In the genomic region with DNA sequence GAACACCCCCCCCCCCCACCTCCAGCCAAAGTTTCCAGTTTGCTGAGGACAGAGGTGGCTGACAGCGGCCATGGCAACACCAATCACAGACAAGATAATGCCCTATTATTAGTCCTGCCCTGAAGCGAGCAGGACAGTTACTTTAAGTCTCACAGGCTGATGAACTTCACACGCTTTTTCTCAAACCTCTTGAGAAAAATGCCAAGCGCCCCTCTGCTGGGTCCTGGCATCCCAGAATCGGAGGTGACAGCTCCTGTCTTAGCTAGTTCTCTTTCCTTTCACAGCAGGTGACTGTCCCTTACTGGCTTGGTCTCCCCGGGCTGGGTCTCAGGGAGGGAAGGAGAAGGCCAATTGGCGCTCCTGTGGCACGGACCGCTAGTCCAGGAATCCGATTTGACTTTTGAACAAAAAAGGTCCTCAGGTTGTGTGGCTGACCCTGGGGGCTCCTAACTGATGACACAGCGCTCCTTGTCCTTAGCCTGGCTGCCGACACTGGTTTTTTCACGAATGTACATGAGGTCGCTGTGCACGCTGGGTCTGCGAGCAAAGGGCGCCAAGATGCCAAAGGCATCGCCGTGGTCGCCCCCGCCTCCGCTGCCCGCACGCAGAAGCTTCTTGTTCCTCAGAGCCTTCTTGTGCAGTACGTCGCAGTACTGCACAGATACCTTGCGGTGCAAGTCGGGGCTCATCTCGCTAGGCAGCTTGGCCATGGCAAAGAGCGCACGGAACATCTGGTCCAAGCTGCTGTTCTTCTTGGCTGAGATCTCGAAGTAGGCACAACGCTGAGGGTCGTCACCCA, we compare ENCODE assay signal across 9 mouse cellular contexts. TPM values are rescaled to one million over a fixed set of nuclear protein-coding genes. Genes with fewer than 3 reads are reported as not detected.
DNase-seq lines count a peak whose midpoint lies in the region; ATAC-seq and TF ChIP-seq lines count a peak whose summit lies in the region.
"Had no signal": no experiment of that assay in that cellular context is flagged by ENCODE, and none has a peak within 500 bp of the region (broad histone marks: within the 10 kb centered on the region; RNA-seq: fewer than 3 reads in every experiment).

No protein-coding gene starts in this region.

- DNase-seq in kidney, postnatal 14 days, result no peak
- DNase-seq in G1E (ENCODE audit: low spot score), result no peak
- DNase-seq in neural tube, embryonic 10.5 days (ENCODE audit: extremely low spot score, low spot score), result peak; percentile 61
- DNase-seq in urinary bladder, postnatal 36 days (ENCODE audit: low spot score in 2 of 2), result no peak

- no peak for ATAC-seq in kidney, embryonic 16.5 days (ENCODE audit: low FRiP score, low TSS enrichment)
- ATAC-seq in G1E (ENCODE audit: extremely low read depth, insufficient number of reproducible peaks, low FRiP score, poor library complexity, severe bottlenecking), result no peak
- no peak for ATAC-seq in embryonic facial prominence, embryonic 12.5 days (ENCODE audit: insufficient number of reproducible peaks, insufficient read depth, low FRiP score, low TSS enrichment)
- ATAC-seq in intestine, embryonic 15.5 days, result no peak
- ATAC-seq in monocyte, adult 5-6 weeks (replicated peaks; ENCODE audit: insufficient number of reproducible peaks, low FRiP score, low TSS enrichment, poor library complexity, severe bottlenecking), result no peak

- peaks cover 29% of the 10 kb centered on the region for H3K4me1 ChIP-seq in kidney, embryonic 16.5 days (ENCODE audit: insufficient read depth, low read length)
- H3K4me1 ChIP-seq in G1E (ENCODE audit: insufficient read depth, low read depth, low read length), result peaks cover 38% of the 10 kb centered on the region
- peaks cover 49% of the 10 kb centered on the region for H3K4me1 ChIP-seq in embryonic facial prominence, embryonic 12.5 days
- H3K4me1 ChIP-seq in intestine, embryonic 15.5 days (replicated peaks), result peaks cover 30% of the 10 kb centered on the region

- WGBS in kidney, embryonic 16.5 days, result 9% methylated on average over 34 of the region's 34 CpGs
- 7% methylated on average over 34 of the region's 34 CpGs for WGBS in embryonic facial prominence, embryonic 12.5 days
- 12% methylated on average over 34 of the region's 34 CpGs for WGBS in intestine, embryonic 15.5 days

- no peak for TF ChIP-seq CTCF in G1E (IDR thresholded peaks at IDR 0.05; ENCODE audit: low read depth, low read length)

- peak overlapping the region; percentile 74 for H3K9ac ChIP-seq in kidney, embryonic 16.5 days (replicated peaks; ENCODE audit: low read length)
- H3K9ac ChIP-seq in embryonic facial prominence, embryonic 12.5 days, result peak overlapping the region; percentile 63; the same call in 1 of the 2 replicates
- peak overlapping the region; percentile 55 for H3K9ac ChIP-seq in intestine, embryonic 15.5 days

- H3K9me3 ChIP-seq in kidney, embryonic 16.5 days (ENCODE audit: low read length), result no peaks in the 10 kb centered on the region
- H3K9me3 ChIP-seq in G1E (replicated peaks), result no peaks in the 10 kb centered on the region
- H3K9me3 ChIP-seq in embryonic facial prominence, embryonic 12.5 days, result no peaks in the 10 kb centered on the region
- no peaks in the 10 kb centered on the region for H3K9me3 ChIP-seq in intestine, embryonic 15.5 days

- H3K36me3 ChIP-seq in kidney, embryonic 16.5 days (ENCODE audit: insufficient read depth, low read length), result peaks cover 18% of the 10 kb centered on the region
- peaks cover 53% of the 10 kb centered on the region for H3K36me3 ChIP-seq in G1E (replicated peaks)
- H3K36me3 ChIP-seq in embryonic facial prominence, embryonic 12.5 days, result 0 out of 2 replicates have a peak, but pooled peaks cover 7% of the 10 kb centered on the region
- H3K36me3 ChIP-seq in intestine, embryonic 15.5 days, result peaks cover 14% of the 10 kb centered on the region

- H3K27ac ChIP-seq in kidney, embryonic 16.5 days (ENCODE audit: low read length), result no peak overlapping the region
- H3K27ac ChIP-seq in embryonic facial prominence, embryonic 12.5 days, result no peak overlapping the region
- H3K27ac ChIP-seq in intestine, embryonic 15.5 days, result no peak overlapping the region
- H3K27ac ChIP-seq: macrophage had no signal

- H3K4me2 ChIP-seq in kidney, embryonic 16.5 days (replicated peaks; ENCODE audit: low read depth, low read length), result peak overlapping the region; percentile 73
- H3K4me2 ChIP-seq in embryonic facial prominence, embryonic 12.5 days (replicated peaks), result peak overlapping the region; percentile 87
- H3K4me2 ChIP-seq in intestine, embryonic 15.5 days (replicated peaks), result peak overlapping the region; percentile 98

- peak overlapping the region; percentile 52 for H3K4me3 ChIP-seq in kidney, embryonic 16.5 days (ENCODE audit: low read length)
- peak overlapping the region; percentile 71; the same call in 1 of the 2 replicates for H3K4me3 ChIP-seq in G1E (ENCODE audit: low read depth, low read length)
- H3K4me3 ChIP-seq in embryonic facial prominence, embryonic 12.5 days, result peak overlapping the region; percentile 43
- H3K4me3 ChIP-seq in intestine, embryonic 15.5 days (replicated peaks), result peak overlapping the region; percentile 49

- H3K27me3 ChIP-seq in kidney, embryonic 16.5 days (ENCODE audit: insufficient read depth, low read length), result peaks cover 11% of the 10 kb centered on the region
- peaks cover 36% of the 10 kb centered on the region for H3K27me3 ChIP-seq in G1E (ENCODE audit: insufficient read depth, low read length)
- peaks cover 29% of the 10 kb centered on the region for H3K27me3 ChIP-seq in embryonic facial prominence, embryonic 12.5 days
- H3K27me3 ChIP-seq in intestine, embryonic 15.5 days (replicated peaks), result peaks cover 13% of the 10 kb centered on the region

RNA-seq across cellular contexts. Expression of a gene that starts 1.2 kb away (rescaled TPM):
- 3.3 and 4.2 TPM in 2 replicates for polyA plus RNA-seq in kidney, embryonic 16.5 days (2015; fragmentation: Nextera tagmentation; extraction: Ambion mirVana)
- total RNA-seq in G1E (2014; fragmentation: Nextera tagmentation) (not detected in 2 replicates), G1E (2017) (0.22 TPM in 1 of 2 replicates, not detected in the other)
- polyA plus RNA-seq in G1E (2012), result not detected in 2 replicates
- 2.6 and 3.2 TPM in 2 replicates for polyA plus RNA-seq in embryonic facial prominence, embryonic 12.5 days (2016; fragmentation: Nextera tagmentation; extraction: Ambion mirVana)
- polyA plus RNA-seq in intestine, embryonic 15.5 days (2015; fragmentation: Nextera tagmentation; extraction: Ambion mirVana), result 2.1 and 2.6 TPM in 2 replicates
- 1.2 TPM in 1 of 3 replicates, not detected in the others for total RNA-seq in monocyte, adult 5-6 weeks (2017)

RNA-seq across cellular contexts. Expression of a gene that starts 15.6 kb away (rescaled TPM):
- 49.1 and 49.3 TPM in 2 replicates for polyA plus RNA-seq in kidney, embryonic 16.5 days (2015; fragmentation: Nextera tagmentation; extraction: Ambion mirVana)
- total RNA-seq in G1E (2014; fragmentation: Nextera tagmentation) (11.8 and 13.7 TPM in 2 replicates), G1E (2017) (23.2 and 25.9 TPM in 2 replicates)
- polyA plus RNA-seq in G1E (2012), result 59.5 and 72.7 TPM in 2 replicates
- 36.7 and 38.9 TPM in 2 replicates for polyA plus RNA-seq in embryonic facial prominence, embryonic 12.5 days (2016; fragmentation: Nextera tagmentation; extraction: Ambion mirVana)
- polyA plus RNA-seq in intestine, embryonic 15.5 days (2015; fragmentation: Nextera tagmentation; extraction: Ambion mirVana), result 34.5 and 35.6 TPM in 2 replicates
- total RNA-seq in monocyte, adult 5-6 weeks (2017), result 3.5 to 4.9 TPM (median 4.6 TPM) in 3 replicates
